Mouse (Mus musculus) testis, adult 2 months (tissue): Measurements from ENCODE around the gene Insig1. TPM values are rescaled to one million over a fixed set of nuclear protein-coding genes. Genes with fewer than 3 reads are reported as not detected.

Experiments used
- H3K27ac ChIP-seq: fragments of 200-500 bp; 2 replicates; pipeline ENCODE4 v1.5.1; 2012; ENCODE audit warnings: low read depth, low read length; ENCODE audit not compliant: control insufficient read depth, insufficient read depth
- H3K27me3 ChIP-seq: fragments of 200-500 bp; 2 replicates; pipeline ENCODE4 v1.6.1; 2012; ENCODE audit warnings: mild to moderate bottlenecking, low read length, moderate library complexity; ENCODE audit not compliant: control insufficient read depth, insufficient read depth
- H3K36me3 ChIP-seq: fragments of 200-500 bp; 2 replicates; pipeline ENCODE4 v1.6.1; 2012; ENCODE audit warnings: mild to moderate bottlenecking, low read length; ENCODE audit not compliant: control insufficient read depth, insufficient read depth
- H3K4me1 ChIP-seq: fragments of 200-500 bp; 2 replicates; pipeline ENCODE4 v1.6.1; 2012; ENCODE audit warnings: low read length; ENCODE audit not compliant: control insufficient read depth, insufficient read depth
- H3K4me3 ChIP-seq: fragments of 200-500 bp; 2 replicates; pipeline ENCODE4 v1.5.1; 2012; ENCODE audit warnings: low read depth, mild to moderate bottlenecking, low read length, moderate library complexity, mixed read lengths; ENCODE audit not compliant: control insufficient read depth
- CTCF ChIP-seq: fragments of 200-500 bp; IDR thresholded peaks from 2 replicates; pipeline ENCODE4 v1.5.1; 2012; ENCODE audit warnings: low read depth, mild to moderate bottlenecking, inconsistent platforms, low read length, moderate library complexity; ENCODE audit not compliant: control insufficient read depth, insufficient read depth, insufficient replicate concordance
- POLR2A ChIP-seq: fragments of 200-500 bp; IDR thresholded peaks from 2 replicates; pipeline ENCODE4 v1.6.1; 2012; ENCODE audit warnings: low read depth, mild to moderate bottlenecking, inconsistent platforms, low read length, moderate library complexity; ENCODE audit not compliant: control insufficient read depth
- polyA plus RNA-seq: library from polyadenylated mRNA; depleted of rRNA; stranded (reverse); fragments of >200 nt; gene quantifications from 2 replicates; pipeline ENCODE4 v1.2.3, GENCODE M21; 2012; rRNA removed

Insig1 gene
- polyA plus RNA-seq = 14.1 and 16.6 TPM in 2 replicates

- H3K27ac ChIP-seq = peak within 1 kb of the TSS; percentile 69
- H3K4me3 ChIP-seq = peak within 1 kb of the TSS; percentile 78
- no peaks in the 10 kb centered on the region for H3K36me3 ChIP-seq
- H3K4me1 ChIP-seq = peaks cover 18% of the 10 kb centered on the region
- TF ChIP-seq POLR2A (peak; percentile 97), CTCF (no peak)
- no peaks in the 10 kb centered on the region for H3K27me3 ChIP-seq
These were observed at the start of gene Insig1 for GRCm38 (mm10) chr5:28070828-28071455. Insig1 (plus strand) TSS chr5:28071363.

GRCm38 (mm10) chr5:28023452-28023851 is 47.7 kb upstream of the Insig1 start:
- TF ChIP-seq CTCF = no peak
- TF ChIP-seq POLR2A = no peak
- Histone ChIP-seq H3K36me3 (no peaks in the 10 kb centered on the region), H3K4me1 (no peaks in the 10 kb centered on the region), H3K27me3 (no peaks in the 10 kb centered on the region), H3K4me3 (no peak overlapping the region), H3K27ac (no peak overlapping the region)

GRCm38 (mm10) chr5:28031577-28032236 is 39.5 kb upstream of the Insig1 start:
- no peaks in the 10 kb centered on the region for H3K36me3 ChIP-seq
- H3K4me1 ChIP-seq = no peaks in the 10 kb centered on the region
- H3K27me3 ChIP-seq = no peaks in the 10 kb centered on the region
- no peak overlapping the region for H3K4me3 ChIP-seq
- no peak overlapping the region for H3K27ac ChIP-seq
- TF ChIP-seq CTCF (no peak), POLR2A (0 out of 2 replicates have a peak, but pooled peaks have one; percentile 9)

- H3K36me3 ChIP-seq = no peaks in the 10 kb centered on the region
- no peaks in the 10 kb centered on the region for H3K27me3 ChIP-seq
- no peaks in the 10 kb centered on the region for H3K4me1 ChIP-seq
- no peak overlapping the region for H3K27ac ChIP-seq
- no peak for TF ChIP-seq CTCF
- TF ChIP-seq POLR2A = no peak
- no peak overlapping the region for H3K4me3 ChIP-seq
These were observed 38.3 kb upstream of the Insig1 start for GRCm38 (mm10) chr5:28032866-28033265.

GRCm38 (mm10) chr5:28033281-28033680 is 37.9 kb upstream of the Insig1 start:
- TF ChIP-seq CTCF = no peak
- no peak for TF ChIP-seq POLR2A

GRCm38 (mm10) chr5:28033826-28034225 is 37.3 kb upstream of the Insig1 start:
- H3K27ac ChIP-seq = no peak overlapping the region
- no peaks in the 10 kb centered on the region for H3K27me3 ChIP-seq
- H3K36me3 ChIP-seq = no peaks in the 10 kb centered on the region
- H3K4me1 ChIP-seq = no peaks in the 10 kb centered on the region
- TF ChIP-seq CTCF (no peak), POLR2A (no peak)
- H3K4me3 ChIP-seq = no peak overlapping the region

More at GRCm38 (mm10) chr5:28033281-28033680, 37.9 kb upstream of the Insig1 start:
- H3K4me1 ChIP-seq = no peaks in the 10 kb centered on the region
- no peak overlapping the region for H3K4me3 ChIP-seq
- H3K27me3 ChIP-seq = no peaks in the 10 kb centered on the region
- no peaks in the 10 kb centered on the region for H3K36me3 ChIP-seq
- H3K27ac ChIP-seq = no peak overlapping the region

GRCm38 (mm10) chr5:28036011-28036410 is 35.2 kb upstream of the Insig1 start:
- Histone ChIP-seq H3K4me3 (no peak overlapping the region), H3K27me3 (no peaks in the 10 kb centered on the region), H3K27ac (no peak overlapping the region), H3K36me3 (no peaks in the 10 kb centered on the region), H3K4me1 (no peaks in the 10 kb centered on the region)
- TF ChIP-seq CTCF (no peak), POLR2A (no peak)
